Mouse (Mus musculus): ENCODE data around the gene Kdm1b.

Kdm1b gene

GRCm38 (mm10) chr13:47043030-47043680, at the start of gene Kdm1b:
TSS of gene Kdm1b (plus strand) at chr13:47043499.
- peak; percentile 98 to 99 for DNase-seq (ENCODE audit: low spot score in 2 of 2)

- DNase-seq (ENCODE audit: low spot score in 2 of 2), result no peak
Measured at GRCm38 (mm10) chr13:46997355-46997754, 45.9 kb upstream of the Kdm1b start.

GRCm38 (mm10) chr13:46999498-46999897, 43.8 kb upstream of the Kdm1b start:
- no peak for DNase-seq (ENCODE audit: low spot score in 2 of 2)

GRCm38 (mm10) chr13:47001590-47001989, 41.7 kb upstream of the Kdm1b start:
- DNase-seq (ENCODE audit: low spot score in 2 of 2), result no peak

- no peak for DNase-seq (ENCODE audit: low spot score in 2 of 2)
Measured at GRCm38 (mm10) chr13:47013740-47014139, 29.6 kb upstream of the Kdm1b start.

- peak; percentile 78 to 81 for DNase-seq (ENCODE audit: low spot score in 2 of 2)
Measured at GRCm38 (mm10) chr13:47014334-47015194, 28.7 kb upstream of the Kdm1b start, which contains the start of gene Nhlrc1. TSS of gene Nhlrc1 (minus strand) at chr13:47014850.

- no peak for DNase-seq (ENCODE audit: low spot score in 2 of 2)
Measured at GRCm38 (mm10) chr13:47015195-47015501, 28.2 kb upstream of the Kdm1b start.

GRCm38 (mm10) chr13:47017259-47017658, 26.0 kb upstream of the Kdm1b start:
- peak in 1 of 2 experiments; percentile 48 for DNase-seq (ENCODE audit: low spot score in 2 of 2)

- DNase-seq (ENCODE audit: low spot score in 2 of 2), result no peak
Measured at GRCm38 (mm10) chr13:47019774-47020173, 23.5 kb upstream of the Kdm1b start.

- DNase-seq (ENCODE audit: low spot score in 2 of 2), result no peak
Measured at GRCm38 (mm10) chr13:47020798-47021197, 22.5 kb upstream of the Kdm1b start.

- DNase-seq (ENCODE audit: low spot score in 2 of 2), result no peak
Measured at GRCm38 (mm10) chr13:47030376-47031107, 12.8 kb upstream of the Kdm1b start.

GRCm38 (mm10) chr13:47033602-47034001, 9.7 kb upstream of the Kdm1b start:
- no peak for DNase-seq (ENCODE audit: low spot score in 2 of 2)

GRCm38 (mm10) chr13:47037946-47038345, 5.4 kb upstream of the Kdm1b start:
- DNase-seq (ENCODE audit: low spot score in 2 of 2), result no peak

GRCm38 (mm10) chr13:47040061-47040460, 3.2 kb upstream of the Kdm1b start:
- DNase-seq (ENCODE audit: low spot score in 2 of 2), result no peak

- DNase-seq (ENCODE audit: low spot score in 2 of 2), result peak in 1 of 2 experiments; percentile 5
Measured at GRCm38 (mm10) chr13:47042024-47042633, 1.2 kb upstream of the Kdm1b start.

- DNase-seq (ENCODE audit: low spot score in 2 of 2), result no peak
Measured at GRCm38 (mm10) chr13:47043833-47044616, 726 bp downstream of the Kdm1b start.

GRCm38 (mm10) chr13:47044617-47044947, 1.3 kb downstream of the Kdm1b start, which contains the start of gene Tpmt:
TSS of gene Tpmt (minus strand) at chr13:47044737.
- no peak for DNase-seq (ENCODE audit: low spot score in 2 of 2)

GRCm38 (mm10) chr13:47047996-47048395, 4.7 kb downstream of the Kdm1b start:
- no peak for DNase-seq (ENCODE audit: low spot score in 2 of 2)

GRCm38 (mm10) chr13:47050009-47050408, 6.7 kb downstream of the Kdm1b start:
- no peak for DNase-seq (ENCODE audit: low spot score in 2 of 2)

- no peak for DNase-seq (ENCODE audit: low spot score in 2 of 2)
Measured at GRCm38 (mm10) chr13:47053971-47054370, 10.7 kb downstream of the Kdm1b start.

- no peak for DNase-seq (ENCODE audit: low spot score in 2 of 2)
Measured at GRCm38 (mm10) chr13:47056126-47056525, 12.8 kb downstream of the Kdm1b start.

Measured in heart, adult 9 months (tissue).